Mouse (Mus musculus): Measurements from ENCODE around the gene Sik2.

GRCm38 (mm10) chr9:50865803-50866202 lies 143.1 kb downstream of the Sik2 start:
- no peak for TF ChIP-seq POLR2A (IDR thresholded peaks at IDR 0.05; ENCODE audit: borderline replicate concordance, low read depth, low read length)
- TF ChIP-seq CTCF (IDR thresholded peaks at IDR 0.05; ENCODE audit: low read depth, low read length), result no peak

Data from bone marrow macrophage, adult 2 months (primary cell).